Mouse (Mus musculus) hindbrain, postnatal 0 days (tissue): Measurements from ENCODE around the gene Cand1. TPM values are rescaled to one million over a fixed set of nuclear protein-coding genes. Genes with fewer than 3 reads are reported as not detected.

Experiments used
- ATAC-seq: fragments of 200-750 bp; cut with Nextera tagmentation; 2 replicates; pipeline ENCODE4 v1.8.0; 2017; ENCODE audit warnings: mild to moderate bottlenecking, moderate TSS enrichment, moderate library complexity
- DNase-seq: peaks from one replicate; pipeline ENCODE4 v3.0.0-alpha.2; 2015; ENCODE audit warnings: low spot score
- H3K27ac ChIP-seq: fragments of 300-500 bp; sonication (generic); 2 replicates; pipeline ENCODE4 v1.5.1; 2014; ENCODE audit warnings: mild to moderate bottlenecking
- H3K27me3 ChIP-seq: fragments of 300-500 bp; sonication (generic); 2 replicates; pipeline ENCODE4 v1.6.1; 2014; ENCODE audit warnings: low read length, mixed read lengths; ENCODE audit not compliant: insufficient read depth
- H3K36me3 ChIP-seq: fragments of 300-500 bp; sonication (generic); 2 replicates; pipeline ENCODE4 v1.6.1; 2014; ENCODE audit warnings: low read length, mixed read lengths; ENCODE audit not compliant: insufficient read depth
- H3K4me1 ChIP-seq: fragments of 300-500 bp; sonication (generic); 2 replicates; pipeline ENCODE4 v1.6.1; 2014; ENCODE audit warnings: antibody characterized with exemption, low read length, mixed read lengths; ENCODE audit not compliant: insufficient read depth
- H3K4me2 ChIP-seq: fragments of 300-500 bp; sonication (generic); 2 replicates; pipeline ENCODE4 v1.6.1; 2014; ENCODE audit warnings: low read depth, mild to moderate bottlenecking, low read length, moderate library complexity, mixed read lengths
- H3K4me3 ChIP-seq: fragments of 300-500 bp; sonication (generic); 2 replicates; pipeline ENCODE4 v1.5.1; 2014; ENCODE audit warnings: low read length
- H3K9ac ChIP-seq: fragments of 300-500 bp; sonication (generic); replicated peaks from 2 replicates; pipeline ENCODE4 v1.6.1; 2014; ENCODE audit warnings: mild to moderate bottlenecking, low read length, moderate library complexity, mixed read lengths
- H3K9me3 ChIP-seq: fragments of 300-500 bp; sonication (generic); 2 replicates; pipeline ENCODE4 v1.6.1; 2016; ENCODE audit warnings: low read length, mixed read lengths
- CTCF ChIP-seq: IDR thresholded peaks from 2 replicates; pipeline ENCODE4 v1.5.1; 2016; ENCODE audit warnings: antibody characterized with exemption, control low read depth, low read depth
- WGBS: fragments of 180-500 bp; shearing (Covaris S2); extraction: QIAGEN DNeasy Blood & Tissue Kit; methylation state at CpG from one replicate; pipeline ENCODE4 v1.1.7; 2014; 5-methylcytosine and 5-hydroxymethylcytosine counted together
- polyA plus RNA-seq: library from polyadenylated mRNA; unstranded; fragments of >200 nt; fragmentation: Nextera tagmentation; extraction: Ambion mirVana; gene quantifications from 2 replicates; pipeline ENCODE4 v1.2.1, GENCODE M21; 2015
- total RNA-seq: library from RNA; depleted of rRNA; stranded (reverse); fragments of >200 nt; gene quantifications from 2 replicates; pipeline ENCODE4 v1.2.3, GENCODE M21; 2014

Gene Cand1
- total and polyA plus RNA-seq, 2 experiments from 2014 or later: 32.7 to 134 TPM

DNA sequence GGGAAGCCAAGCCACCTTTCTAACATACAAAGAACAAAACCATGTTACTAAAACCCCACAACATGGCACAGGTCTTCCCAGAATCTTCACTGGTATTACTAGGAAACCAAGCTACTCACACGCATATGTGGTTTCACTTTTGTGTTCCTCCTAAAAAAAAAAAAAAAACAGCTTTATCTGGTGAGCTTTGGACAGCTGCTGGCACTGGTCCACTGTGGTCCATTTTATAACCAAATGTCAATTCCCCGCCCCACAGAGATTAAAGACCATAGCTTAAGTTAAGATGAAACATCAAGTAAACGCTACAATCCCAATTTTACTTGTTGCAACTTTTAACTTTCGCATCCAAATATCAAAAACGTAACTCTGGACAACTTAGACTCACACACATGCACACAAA lies 40.0 kb downstream of the Cand1 start:
- no peak for TF ChIP-seq CTCF
- Histone ChIP-seq H3K9ac (no peak overlapping the region), H3K4me2 (no peak overlapping the region), H3K27ac (no peak overlapping the region), H3K4me3 (no peak overlapping the region), H3K4me1 (no peaks in the 10 kb centered on the region), H3K36me3 (peaks cover 14% of the 10 kb centered on the region; the same call in 1 of the 2 replicates), H3K9me3 (no peaks in the 10 kb centered on the region), H3K27me3 (no peaks in the 10 kb centered on the region)
- WGBS: 92% methylated on average over 5 of the region's 5 CpGs
- ATAC-seq (no peak), DNase-seq (no peak)

DNA sequence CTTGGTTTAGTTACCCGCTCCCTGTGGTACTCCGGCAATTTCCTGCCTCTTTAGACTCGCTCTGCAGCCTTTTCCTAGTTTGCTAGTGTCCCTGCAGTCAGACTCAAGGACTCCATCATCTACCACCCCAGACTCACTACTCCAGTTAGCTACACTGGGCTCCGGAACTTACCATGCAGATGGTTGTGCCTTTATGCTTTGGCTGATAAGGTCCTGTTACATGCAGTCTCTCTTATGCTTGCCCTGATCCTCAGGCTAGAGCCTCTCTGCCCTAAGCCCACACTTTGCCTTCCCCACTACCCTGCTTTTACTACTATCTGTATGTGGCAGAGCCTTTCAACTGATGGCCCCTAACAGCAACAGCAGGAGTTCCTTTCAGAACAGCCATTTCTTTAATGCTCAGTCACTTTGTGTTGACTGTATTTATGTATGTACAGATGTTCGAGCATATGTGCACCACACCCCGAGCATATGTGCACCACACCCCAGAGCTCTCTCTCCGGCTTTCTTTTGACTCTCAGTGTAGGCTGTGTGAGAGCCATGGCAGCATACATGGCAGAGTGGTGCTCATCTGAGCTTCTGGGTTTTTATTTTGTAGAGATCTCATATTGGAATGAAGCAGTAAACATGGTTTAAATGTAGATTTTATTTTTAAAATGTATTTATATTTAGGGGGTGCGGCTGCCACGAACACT lies 41.5 kb downstream of the Cand1 start:
- H3K4me3 ChIP-seq: no peak overlapping the region
- no peak overlapping the region for H3K9ac ChIP-seq
- ATAC-seq (no peak), DNase-seq (no peak)
- no peak overlapping the region for H3K27ac ChIP-seq
- no peak overlapping the region for H3K4me2 ChIP-seq
- no peaks in the 10 kb centered on the region for H3K9me3 ChIP-seq
- H3K27me3 ChIP-seq: no peaks in the 10 kb centered on the region
- 88% methylated on average over 9 of the region's 9 CpGs for WGBS
- TF ChIP-seq CTCF: no peak
- peaks cover 8% of the 10 kb centered on the region; the same call in 1 of the 2 replicates for H3K36me3 ChIP-seq
- no peaks in the 10 kb centered on the region for H3K4me1 ChIP-seq

DNA sequence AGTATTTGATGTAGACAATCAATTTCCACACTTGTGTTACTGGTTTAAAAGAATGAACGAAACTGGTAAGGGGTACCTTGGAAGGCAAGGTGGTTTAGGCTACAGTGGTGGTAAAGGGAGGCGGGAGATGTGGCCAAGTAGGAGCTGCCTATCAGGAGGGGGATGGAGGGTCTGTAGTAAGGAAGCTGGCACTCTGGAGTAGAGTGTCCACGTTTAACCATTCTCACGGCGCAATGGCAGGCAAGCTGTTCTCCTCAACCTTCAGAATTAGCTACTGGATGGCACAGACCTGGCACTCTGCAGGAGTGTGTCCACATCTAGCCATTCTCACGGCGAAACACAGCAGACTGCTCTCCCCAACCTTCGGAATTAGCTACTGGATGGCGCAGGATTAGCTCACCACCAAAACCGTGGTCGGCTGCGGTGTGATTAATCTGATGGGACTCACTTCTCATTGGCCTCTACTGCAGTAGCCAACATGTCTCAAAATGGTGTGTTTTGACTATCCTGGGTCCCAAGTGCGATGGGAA lies 42.2 kb downstream of the Cand1 start:
- Histone ChIP-seq H3K9me3 (no peaks in the 10 kb centered on the region), H3K9ac (no peak overlapping the region), H3K27ac (no peak overlapping the region), H3K4me1 (no peaks in the 10 kb centered on the region), H3K36me3 (peaks cover 8% of the 10 kb centered on the region; the same call in 1 of the 2 replicates), H3K27me3 (no peaks in the 10 kb centered on the region), H3K4me3 (no peak overlapping the region), H3K4me2 (no peak overlapping the region)
- no peak for ATAC-seq
- TF ChIP-seq CTCF: no peak
- WGBS: 92% methylated on average over 13 of the region's 13 CpGs
- no peak for DNase-seq

DNA sequence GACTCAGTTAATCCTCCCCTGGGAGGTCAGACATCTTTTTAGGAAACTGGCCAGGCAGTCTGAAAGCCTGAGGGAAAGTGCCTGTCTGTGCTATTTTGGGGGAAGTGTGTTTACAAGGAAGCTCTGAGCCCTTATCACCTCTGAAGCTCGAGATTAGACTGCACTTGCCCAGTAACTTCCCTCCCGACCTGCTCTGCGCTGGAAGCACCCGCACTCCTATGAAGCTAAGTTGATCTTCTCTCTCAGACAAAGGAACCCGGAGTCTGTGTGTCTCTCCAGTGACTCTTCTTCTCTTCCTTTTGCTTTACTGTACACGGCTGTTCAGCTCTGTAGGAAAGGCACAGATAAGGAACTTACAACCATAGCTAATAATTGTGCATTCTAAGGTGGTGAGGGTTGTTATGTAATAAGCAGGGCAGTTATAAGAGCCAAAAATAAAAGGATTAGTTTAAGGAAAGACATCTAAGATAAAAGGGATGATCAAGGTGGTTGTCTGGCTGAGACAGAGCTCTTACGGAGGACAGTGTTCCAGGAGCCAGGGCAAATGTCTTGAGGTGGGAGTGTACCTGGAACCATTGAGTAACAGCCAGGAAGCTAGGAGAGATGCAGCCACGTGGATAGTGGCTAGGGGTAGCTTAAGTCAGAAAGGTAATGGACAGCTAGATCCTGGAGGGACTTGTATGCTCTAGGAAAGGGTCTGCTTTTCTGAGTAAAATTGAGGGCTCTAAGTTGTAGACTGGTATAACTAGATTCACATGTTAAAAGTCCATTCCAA lies 47.1 kb downstream of the Cand1 start:
- 76% methylated on average over 8 of the region's 8 CpGs for WGBS
- H3K36me3 ChIP-seq: no peaks in the 10 kb centered on the region
- no peak for DNase-seq
- ATAC-seq: no peak
- no peaks in the 10 kb centered on the region for H3K9me3 ChIP-seq
- no peak for TF ChIP-seq CTCF
- H3K4me1 ChIP-seq: no peaks in the 10 kb centered on the region
- no peak overlapping the region for H3K4me2 ChIP-seq
- no peak overlapping the region for H3K4me3 ChIP-seq
- no peak overlapping the region for H3K27ac ChIP-seq
- no peak overlapping the region for H3K9ac ChIP-seq
- H3K27me3 ChIP-seq: no peaks in the 10 kb centered on the region

DNA sequence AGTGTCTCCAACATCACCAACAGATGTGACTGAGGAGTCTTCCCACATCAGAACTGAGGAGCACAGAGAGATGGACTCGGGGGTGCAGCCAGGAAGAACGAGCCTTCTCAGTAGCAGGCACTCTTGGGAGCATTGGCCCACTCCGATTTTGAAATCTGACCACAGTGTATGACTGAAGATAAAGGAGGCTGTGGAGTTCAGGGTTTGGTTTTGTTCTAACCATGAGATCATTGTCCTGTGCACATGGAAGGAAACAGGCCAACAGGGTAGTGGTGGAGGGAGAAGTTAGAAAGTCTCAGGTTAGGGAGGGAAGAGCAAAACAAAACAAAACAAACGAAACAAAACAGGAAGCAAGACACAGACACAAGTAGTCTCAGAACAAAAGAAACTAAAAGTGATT lies 52.1 kb downstream of the Cand1 start:
- Histone ChIP-seq H3K9me3 (no peaks in the 10 kb centered on the region), H3K9ac (no peak overlapping the region), H3K27ac (no peak overlapping the region), H3K4me3 (no peak overlapping the region), H3K4me2 (no peak overlapping the region), H3K36me3 (no peaks in the 10 kb centered on the region), H3K27me3 (no peaks in the 10 kb centered on the region), H3K4me1 (no peaks in the 10 kb centered on the region)
- DNase-seq (no peak), ATAC-seq (no peak)
- no peak for TF ChIP-seq CTCF
- 63% methylated on average over 4 of the region's 4 CpGs for WGBS

DNA sequence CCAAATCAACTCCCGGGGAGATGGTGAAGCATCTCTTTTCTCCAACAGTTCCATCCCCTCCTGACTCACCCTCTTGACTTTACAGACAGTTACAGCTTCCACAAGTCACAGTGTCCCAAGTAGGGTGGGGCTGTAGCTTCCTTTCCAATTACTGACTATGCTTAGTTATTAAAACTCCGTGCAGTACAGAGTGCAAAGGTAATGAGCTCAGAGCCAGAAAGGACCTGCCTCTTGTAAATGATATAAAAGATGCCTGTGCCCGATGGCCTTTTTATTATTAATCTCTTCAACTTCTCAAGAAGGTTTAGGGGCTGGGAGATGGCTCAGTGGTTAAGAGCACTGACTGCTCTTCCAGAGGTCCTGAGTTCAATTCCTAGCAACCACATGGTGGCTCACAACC lies 70.2 kb downstream of the Cand1 start:
- Histone ChIP-seq H3K4me3 (no peak overlapping the region), H3K9me3 (no peaks in the 10 kb centered on the region), H3K4me1 (no peaks in the 10 kb centered on the region), H3K27me3 (no peaks in the 10 kb centered on the region), H3K27ac (no peak overlapping the region), H3K9ac (no peak overlapping the region), H3K36me3 (no peaks in the 10 kb centered on the region), H3K4me2 (no peak overlapping the region)
- 88% methylated on average over 3 of the region's 3 CpGs for WGBS
- no peak for TF ChIP-seq CTCF
- DNase-seq: no peak
- no peak for ATAC-seq
